Mouse (Mus musculus) limb, embryonic 11.5 days (tissue): ENCODE measurements around the gene Tex38. TPM values are rescaled to one million over a fixed set of nuclear protein-coding genes. Genes with fewer than 3 reads are reported as not detected.

Source experiments
- ATAC-seq: fragments of 200-750 bp; cut with Nextera tagmentation; 2 replicates; pipeline ENCODE4 v1.8.0; 2017; ENCODE audit warnings: low read depth; ENCODE audit not compliant: insufficient number of reproducible peaks, low FRiP score, low TSS enrichment
- DNase-seq: peaks from one replicate; pipeline ENCODE4 v3.0.0-alpha.2; 2015; ENCODE audit warnings: low spot score
- H3K27ac ChIP-seq: fragments of 300-500 bp; sonication (generic); replicated peaks from 2 replicates; pipeline ENCODE4 v1.5.1; 2014; ENCODE audit warnings: low read depth, mild to moderate bottlenecking, low read length
- H3K27me3 ChIP-seq: fragments of 300-500 bp; sonication (generic); 2 replicates; pipeline ENCODE4 v1.6.1; 2014; ENCODE audit warnings: mild to moderate bottlenecking, low read length, mixed read lengths; ENCODE audit not compliant: control insufficient read depth, insufficient read depth
- H3K36me3 ChIP-seq: fragments of 300-500 bp; sonication (generic); 2 replicates; pipeline ENCODE4 v1.6.1; 2014; ENCODE audit warnings: mild to moderate bottlenecking, low read length, moderate library complexity, mixed read lengths; ENCODE audit not compliant: control insufficient read depth, insufficient read depth
- H3K4me1 ChIP-seq: fragments of 300-500 bp; sonication (generic); 2 replicates; pipeline ENCODE4 v1.6.1; 2014; ENCODE audit warnings: low read length, mixed read lengths; ENCODE audit not compliant: control insufficient read depth, insufficient read depth
- H3K4me2 ChIP-seq: fragments of 300-500 bp; sonication (generic); 2 replicates; pipeline ENCODE4 v1.6.1; 2014; ENCODE audit warnings: low read depth, mild to moderate bottlenecking, moderate library complexity; ENCODE audit not compliant: severe bottlenecking
- H3K4me3 ChIP-seq: fragments of 300-500 bp; sonication (generic); 2 replicates; pipeline ENCODE4 v1.5.1; 2014; ENCODE audit warnings: low read depth, low read length
- H3K9ac ChIP-seq: fragments of 300-500 bp; sonication (generic); 2 replicates; pipeline ENCODE4 v1.6.1; 2014; ENCODE audit warnings: mild to moderate bottlenecking, low read length
- H3K9me3 ChIP-seq: fragments of 300-500 bp; sonication (generic); 2 replicates; pipeline ENCODE4 v1.6.1; 2016; ENCODE audit warnings: low read length; ENCODE audit not compliant: control insufficient read depth
- WGBS: fragments of 180-500 bp; shearing (Covaris S2); extraction: QIAGEN DNeasy Blood & Tissue Kit; methylation state at CpG from one replicate; pipeline ENCODE4 v1.1.7; 2014; 5-methylcytosine and 5-hydroxymethylcytosine counted together
- polyA plus RNA-seq: library from polyadenylated mRNA; unstranded; fragments of >200 nt; fragmentation: Nextera tagmentation; extraction: Ambion mirVana; gene quantifications from 2 replicates; pipeline ENCODE4 v1.2.1, GENCODE M21; 2014

The Tex38 gene
- polyA plus RNA-seq, 1 experiment from 2014 or later: 0.32 TPM

DNA sequence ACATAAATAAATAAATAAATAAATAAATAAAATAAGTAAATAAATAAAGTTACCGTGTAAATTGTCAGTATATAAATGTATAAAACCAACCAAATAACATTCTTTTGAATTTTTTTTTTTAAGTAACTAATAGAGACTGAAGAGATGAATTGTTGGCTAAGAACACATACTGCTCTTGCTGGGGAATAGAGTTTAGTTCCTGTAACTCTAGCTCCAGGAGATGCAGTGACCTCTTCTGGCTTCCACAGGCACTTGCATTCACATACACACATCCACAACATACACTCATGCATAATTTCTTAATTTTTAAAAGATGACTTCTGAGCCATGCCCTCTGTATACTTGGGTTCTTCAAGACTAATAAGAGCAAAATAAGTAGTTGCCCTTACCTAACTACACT is 26.0 kb downstream of the Tex38 start:
- Histone ChIP-seq H3K27ac (no peak overlapping the region), H3K36me3 (peaks cover 9% of the 10 kb centered on the region; the same call in 1 of the 2 replicates), H3K27me3 (no peaks in the 10 kb centered on the region), H3K4me1 (no peaks in the 10 kb centered on the region), H3K9ac (no peak overlapping the region), H3K9me3 (no peaks in the 10 kb centered on the region), H3K4me3 (no peak overlapping the region), H3K4me2 (no peak overlapping the region)
- WGBS: 87% methylated on average over 1 of the region's 1 CpGs
- DNase-seq (no peak), ATAC-seq (no peak)

DNA sequence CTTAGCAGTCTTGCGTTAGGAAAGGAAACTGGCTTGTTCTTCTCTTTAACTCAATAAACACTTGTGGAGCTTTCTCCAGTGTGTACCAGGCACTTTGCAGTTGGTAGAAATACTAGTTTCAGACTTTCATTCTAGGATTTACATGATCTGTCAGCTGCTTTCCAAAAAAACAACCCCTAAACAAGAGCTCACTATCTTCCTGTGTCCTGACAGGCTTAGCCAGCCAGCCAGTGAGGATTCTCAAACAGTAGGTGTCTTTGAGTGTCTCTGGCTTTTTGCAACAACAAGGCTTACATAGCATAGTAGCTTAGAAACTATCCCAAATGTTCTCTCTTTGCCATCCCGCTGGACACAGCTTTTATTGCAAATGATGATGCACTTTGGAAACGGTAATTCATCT is 26.7 kb downstream of the Tex38 start:
- no peak for DNase-seq
- H3K9ac ChIP-seq: no peak overlapping the region
- no peaks in the 10 kb centered on the region for H3K27me3 ChIP-seq
- H3K4me3 ChIP-seq: no peak overlapping the region
- ATAC-seq: no peak
- no peaks in the 10 kb centered on the region for H3K4me1 ChIP-seq
- H3K4me2 ChIP-seq: no peak overlapping the region
- H3K27ac ChIP-seq: no peak overlapping the region
- peaks cover 7% of the 10 kb centered on the region; the same call in 1 of the 2 replicates for H3K36me3 ChIP-seq
- no peaks in the 10 kb centered on the region for H3K9me3 ChIP-seq
- 91% methylated on average over 3 of the region's 3 CpGs for WGBS

DNA sequence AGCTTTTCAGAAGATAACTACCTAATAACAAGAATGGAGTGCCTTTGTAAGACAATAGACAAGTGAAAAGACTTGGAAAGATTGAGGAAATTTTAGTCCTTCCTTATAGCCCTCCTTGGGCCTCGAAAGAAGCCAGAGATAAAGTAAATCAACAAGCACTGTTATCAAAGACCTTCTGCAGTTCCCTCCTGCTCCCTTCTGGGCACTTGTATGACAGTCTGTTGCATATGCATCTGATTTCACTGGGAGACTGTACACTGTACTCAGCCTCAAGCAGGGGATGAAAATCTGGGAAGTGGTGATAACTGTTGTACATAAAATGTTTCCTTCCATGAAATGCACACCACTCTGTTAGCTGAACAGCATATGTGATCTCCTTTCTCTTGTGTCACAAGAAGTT is 31.5 kb downstream of the Tex38 start:
- Histone ChIP-seq H3K27ac (no peak overlapping the region), H3K9ac (no peak overlapping the region), H3K9me3 (no peaks in the 10 kb centered on the region), H3K4me1 (no peaks in the 10 kb centered on the region), H3K27me3 (no peaks in the 10 kb centered on the region), H3K36me3 (0 out of 2 replicates have a peak, but pooled peaks cover 3% of the 10 kb centered on the region), H3K4me3 (no peak overlapping the region), H3K4me2 (no peak overlapping the region)
- no peak for ATAC-seq
- WGBS: 68% methylated on average over 1 of the region's 1 CpGs
- no peak for DNase-seq

DNA sequence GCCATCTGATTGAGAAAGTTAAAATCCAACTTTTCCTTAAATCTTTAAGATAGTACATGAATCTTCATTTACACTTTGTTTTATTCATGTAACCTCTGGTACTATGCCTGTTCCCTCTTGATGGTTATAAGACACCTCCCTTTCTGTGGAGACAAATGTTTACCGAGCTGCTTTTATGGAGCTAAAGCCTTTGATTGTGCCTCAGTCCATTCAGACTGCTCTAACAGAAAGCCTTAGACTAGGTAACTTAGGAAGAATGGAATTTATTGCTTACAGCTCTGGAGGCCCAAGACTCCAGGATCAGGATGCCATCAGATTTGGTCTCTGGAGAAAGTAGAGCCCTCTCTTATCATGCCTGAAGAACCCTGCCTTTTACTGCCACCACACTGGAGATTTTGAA is 32.6 kb downstream of the Tex38 start:
- 0 out of 2 replicates have a peak, but pooled peaks cover under 1% of the 10 kb centered on the region for H3K36me3 ChIP-seq

DNA sequence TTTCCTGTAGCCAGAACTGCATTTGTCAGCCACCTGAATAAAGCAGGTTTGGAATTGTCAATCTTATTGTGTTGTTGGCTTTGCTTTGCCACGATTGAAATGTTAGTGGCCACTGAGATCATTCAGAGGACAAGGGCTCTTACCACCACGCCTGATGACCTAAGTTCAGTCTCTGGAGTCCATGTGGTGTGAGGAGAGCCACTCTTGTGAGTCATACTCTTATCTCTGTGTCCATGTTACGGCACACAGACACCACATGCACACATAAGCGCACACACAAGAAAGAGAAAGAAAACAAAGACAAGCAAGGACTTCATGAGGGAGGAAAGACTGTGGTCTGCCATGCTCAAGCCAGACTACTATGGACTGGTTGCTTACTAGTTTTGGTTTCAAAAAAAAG is 37.7 kb downstream of the Tex38 start:
- H3K27ac ChIP-seq: no peak overlapping the region
- DNase-seq: no peak
- no peak overlapping the region for H3K9ac ChIP-seq
- ATAC-seq: no peak
- H3K9me3 ChIP-seq: no peaks in the 10 kb centered on the region
- no peak overlapping the region for H3K4me2 ChIP-seq
- H3K4me3 ChIP-seq: no peak overlapping the region
- WGBS: 93% methylated on average over 4 of the region's 4 CpGs
- no peaks in the 10 kb centered on the region for H3K36me3 ChIP-seq
- no peaks in the 10 kb centered on the region for H3K27me3 ChIP-seq
- H3K4me1 ChIP-seq: peaks cover 7% of the 10 kb centered on the region; the same call in 1 of the 2 replicates

More for the DNA sequence above, 32.6 kb downstream of the Tex38 start:
- Histone ChIP-seq H3K9ac (no peak overlapping the region), H3K4me1 (no peaks in the 10 kb centered on the region), H3K4me3 (no peak overlapping the region), H3K27ac (no peak overlapping the region), H3K9me3 (no peaks in the 10 kb centered on the region), H3K4me2 (no peak overlapping the region), H3K27me3 (no peaks in the 10 kb centered on the region)
- DNase-seq (no peak), ATAC-seq (no peak)
- 35% methylated on average over 1 of the region's 1 CpGs for WGBS

DNA sequence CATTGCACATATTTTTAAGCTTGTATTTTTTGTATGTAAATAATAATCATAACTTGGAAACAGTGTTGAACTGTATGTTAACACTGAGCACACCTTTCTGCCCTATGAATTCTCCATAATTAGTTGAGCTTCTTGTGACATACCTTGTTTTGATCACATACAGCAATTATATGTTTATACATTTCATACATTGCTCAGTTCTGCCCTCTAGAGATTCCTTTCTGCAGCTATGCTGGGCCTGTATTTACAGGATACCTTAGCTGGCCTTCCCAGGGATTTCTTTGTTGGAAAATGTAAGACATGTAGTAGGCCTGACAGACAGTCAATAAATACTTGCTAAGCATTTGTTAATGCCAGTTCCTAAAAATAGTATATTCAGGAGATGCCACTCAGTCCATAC is 38.2 kb downstream of the Tex38 start:
- Histone ChIP-seq H3K36me3 (no peaks in the 10 kb centered on the region), H3K9me3 (no peaks in the 10 kb centered on the region), H3K4me3 (no peak overlapping the region), H3K4me1 (peaks cover 7% of the 10 kb centered on the region; the same call in 1 of the 2 replicates), H3K27ac (no peak overlapping the region), H3K4me2 (no peak overlapping the region), H3K27me3 (no peaks in the 10 kb centered on the region), H3K9ac (no peak overlapping the region)
- ATAC-seq (no peak), DNase-seq (no peak)

DNA sequence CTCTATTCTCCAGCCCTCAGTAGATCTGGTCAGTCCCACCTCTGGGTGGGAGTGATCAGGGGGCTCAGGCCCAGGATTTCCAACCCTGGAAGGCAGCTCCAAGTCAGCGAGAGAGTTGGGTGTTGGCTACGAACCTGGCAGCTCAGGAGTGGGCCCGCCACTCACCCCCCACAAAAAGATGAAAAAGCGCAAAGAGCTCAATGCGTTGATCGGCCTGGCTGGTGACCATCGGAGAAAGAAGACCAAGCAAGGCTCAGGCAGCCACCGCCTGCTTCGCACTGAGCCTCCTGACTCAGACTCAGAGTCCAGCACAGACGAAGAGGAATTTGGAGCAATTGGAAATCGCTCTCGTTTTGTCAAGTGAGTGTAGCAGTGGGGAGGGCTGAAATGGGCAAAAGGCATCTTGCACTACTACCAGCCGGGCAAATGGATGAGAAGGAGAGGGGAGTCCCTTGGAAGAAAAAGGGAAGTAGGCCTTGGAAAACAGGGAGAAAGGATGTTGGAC is 42.3 kb downstream of the Tex38 start:
- H3K9ac ChIP-seq: peak overlapping the region; percentile 83
- no peaks in the 10 kb centered on the region for H3K9me3 ChIP-seq
- H3K36me3 ChIP-seq: no peaks in the 10 kb centered on the region
- H3K4me3 ChIP-seq: peak overlapping the region; percentile 77
- DNase-seq (no peak), ATAC-seq (no peak)
- 40% methylated on average over 13 of the region's 13 CpGs for WGBS
- no peaks in the 10 kb centered on the region for H3K27me3 ChIP-seq
- H3K27ac ChIP-seq: no peak overlapping the region
- H3K4me1 ChIP-seq: peaks cover 7% of the 10 kb centered on the region; the same call in 1 of the 2 replicates
- peak overlapping the region; percentile 69 for H3K4me2 ChIP-seq

DNA sequence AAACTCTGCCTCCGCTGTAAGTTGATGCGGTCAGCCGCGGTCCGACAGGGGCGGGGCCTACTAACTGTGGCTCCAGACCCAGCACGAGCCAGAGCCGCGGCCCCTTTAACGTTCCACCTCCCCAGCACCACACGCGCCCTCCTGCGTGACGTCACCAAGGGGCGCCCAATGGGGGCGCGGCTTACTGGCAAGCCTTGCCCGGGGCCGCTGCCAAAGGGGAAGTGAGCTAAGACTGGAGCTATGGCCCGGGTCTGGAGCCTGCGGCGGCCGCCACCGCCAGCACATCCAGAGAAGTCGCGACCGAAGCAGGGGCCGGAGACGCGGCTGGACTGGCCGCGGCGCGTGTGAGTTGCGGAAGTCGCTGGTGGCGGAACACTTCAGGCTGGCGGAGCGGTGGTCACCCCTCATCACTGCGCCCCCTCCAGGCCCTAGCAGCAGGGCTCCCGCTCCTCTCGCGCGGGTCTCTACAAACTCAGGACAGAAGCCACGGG is 43.2 kb downstream of the Tex38 start, which contains the start of gene Efcab14:
Efcab14 (plus strand) TSS at position 194 of the 491 bp plus-strand sequence.
- H3K27ac ChIP-seq: peak within 1 kb of the TSS; percentile 68; the same call in 1 of the 2 replicates

DNA sequence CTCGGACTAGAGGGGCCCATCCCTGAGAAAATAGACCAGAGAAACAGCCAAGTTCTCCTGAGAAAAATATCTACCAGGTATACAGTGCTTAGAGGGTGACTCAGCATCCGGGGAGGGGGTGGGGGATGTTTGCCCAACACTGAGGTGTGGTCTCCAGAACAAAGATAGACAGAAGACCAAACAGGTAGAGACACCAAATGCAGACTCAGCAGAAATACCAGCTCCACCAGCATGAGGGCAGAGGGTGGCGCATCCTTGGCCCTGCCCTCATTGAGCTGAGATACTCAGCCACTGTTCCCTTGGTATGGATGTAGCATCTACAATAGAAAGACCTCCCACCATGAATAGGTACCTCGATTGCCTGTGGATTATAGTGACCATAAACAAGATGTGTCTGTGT is 46.0 kb downstream of the Tex38 start:
- no peaks in the 10 kb centered on the region for H3K36me3 ChIP-seq
- H3K9ac ChIP-seq: no peak overlapping the region
- no peaks in the 10 kb centered on the region for H3K9me3 ChIP-seq
- 66% methylated on average over 4 of the region's 4 CpGs for WGBS
- H3K4me3 ChIP-seq: no peak overlapping the region
- no peaks in the 10 kb centered on the region for H3K27me3 ChIP-seq
- ATAC-seq (no peak), DNase-seq (no peak)
- no peak overlapping the region for H3K27ac ChIP-seq
- H3K4me1 ChIP-seq: peaks cover 7% of the 10 kb centered on the region; the same call in 1 of the 2 replicates
- no peak overlapping the region for H3K4me2 ChIP-seq

More for the DNA sequence above, 43.2 kb downstream of the Tex38 start, which contains the start of gene Efcab14:
- no peaks in the 10 kb centered on the region for H3K9me3 ChIP-seq
- peak within 1 kb of the TSS; percentile 83 for H3K9ac ChIP-seq
- H3K4me1 ChIP-seq: peaks cover 7% of the 10 kb centered on the region; the same call in 1 of the 2 replicates
- ATAC-seq (peak; percentile 100), DNase-seq (peak; percentile 99)
- H3K36me3 ChIP-seq: no peaks in the 10 kb centered on the region
- peak within 1 kb of the TSS; percentile 69 for H3K4me2 ChIP-seq
- under 1% methylated on average over 45 of the region's 45 CpGs for WGBS
- peak within 1 kb of the TSS; percentile 77 for H3K4me3 ChIP-seq
- no peaks in the 10 kb centered on the region for H3K27me3 ChIP-seq
